Mouse (Mus musculus) hindbrain, postnatal 0 days (tissue): ENCODE measurements around the gene Tmem9. TPM values are rescaled to one million over a fixed set of nuclear protein-coding genes. Genes with fewer than 3 reads are reported as not detected.

Experiments used
- ATAC-seq: fragments of 200-750 bp; cut with Nextera tagmentation; 2 replicates; pipeline ENCODE4 v1.8.0; 2017; ENCODE audit warnings: mild to moderate bottlenecking, moderate TSS enrichment, moderate library complexity
- DNase-seq: peaks from one replicate; pipeline ENCODE4 v3.0.0-alpha.2; 2015; ENCODE audit warnings: low spot score
- H3K27ac ChIP-seq: fragments of 300-500 bp; sonication (generic); 2 replicates; pipeline ENCODE4 v1.5.1; 2014; ENCODE audit warnings: mild to moderate bottlenecking
- H3K27me3 ChIP-seq: fragments of 300-500 bp; sonication (generic); 2 replicates; pipeline ENCODE4 v1.6.1; 2014; ENCODE audit warnings: low read length, mixed read lengths; ENCODE audit not compliant: insufficient read depth
- H3K36me3 ChIP-seq: fragments of 300-500 bp; sonication (generic); 2 replicates; pipeline ENCODE4 v1.6.1; 2014; ENCODE audit warnings: low read length, mixed read lengths; ENCODE audit not compliant: insufficient read depth
- H3K4me1 ChIP-seq: fragments of 300-500 bp; sonication (generic); 2 replicates; pipeline ENCODE4 v1.6.1; 2014; ENCODE audit warnings: antibody characterized with exemption, low read length, mixed read lengths; ENCODE audit not compliant: insufficient read depth
- H3K4me2 ChIP-seq: fragments of 300-500 bp; sonication (generic); 2 replicates; pipeline ENCODE4 v1.6.1; 2014; ENCODE audit warnings: low read depth, mild to moderate bottlenecking, low read length, moderate library complexity, mixed read lengths
- H3K4me3 ChIP-seq: fragments of 300-500 bp; sonication (generic); 2 replicates; pipeline ENCODE4 v1.5.1; 2014; ENCODE audit warnings: low read length
- H3K9ac ChIP-seq: fragments of 300-500 bp; sonication (generic); replicated peaks from 2 replicates; pipeline ENCODE4 v1.6.1; 2014; ENCODE audit warnings: mild to moderate bottlenecking, low read length, moderate library complexity, mixed read lengths
- H3K9me3 ChIP-seq: fragments of 300-500 bp; sonication (generic); 2 replicates; pipeline ENCODE4 v1.6.1; 2016; ENCODE audit warnings: low read length, mixed read lengths
- CTCF ChIP-seq: IDR thresholded peaks from 2 replicates; pipeline ENCODE4 v1.5.1; 2016; ENCODE audit warnings: antibody characterized with exemption, control low read depth, low read depth
- WGBS: fragments of 180-500 bp; shearing (Covaris S2); extraction: QIAGEN DNeasy Blood & Tissue Kit; methylation state at CpG from one replicate; pipeline ENCODE4 v1.1.7; 2014; 5-methylcytosine and 5-hydroxymethylcytosine counted together
- polyA plus RNA-seq: library from polyadenylated mRNA; unstranded; fragments of >200 nt; fragmentation: Nextera tagmentation; extraction: Ambion mirVana; gene quantifications from 2 replicates; pipeline ENCODE4 v1.2.1, GENCODE M21; 2015
- total RNA-seq: library from RNA; depleted of rRNA; stranded (reverse); fragments of >200 nt; gene quantifications from 2 replicates; pipeline ENCODE4 v1.2.3, GENCODE M21; 2014

The Tmem9 gene
- total and polyA plus RNA-seq, 2 experiments from 2014 or later, result 166 to 195 TPM

DNA sequence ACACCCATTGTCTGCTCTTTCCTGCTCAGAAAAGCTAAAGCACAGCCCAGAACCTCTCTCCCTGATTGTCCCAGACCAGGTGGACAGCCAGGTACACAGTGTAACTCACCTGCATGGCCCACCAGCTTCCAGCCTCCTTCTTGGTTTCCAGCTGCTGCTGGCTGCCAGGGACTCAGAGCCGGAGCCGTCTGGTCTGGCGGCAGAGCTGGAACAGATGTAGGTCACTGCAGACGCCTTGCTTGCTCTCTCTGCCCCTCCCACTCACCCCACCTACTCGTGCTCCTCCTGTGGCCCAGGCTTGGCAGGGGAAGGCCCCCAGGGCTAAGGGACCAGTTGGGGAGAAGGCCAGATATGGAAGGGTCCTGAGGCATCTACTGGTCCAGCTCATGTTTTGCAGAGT is 23.8 kb upstream of the Tmem9 start:
- no peak overlapping the region for H3K4me2 ChIP-seq
- no peak overlapping the region for H3K9ac ChIP-seq
- H3K4me3 ChIP-seq, result no peak overlapping the region
- no peak for TF ChIP-seq CTCF
- no peaks in the 10 kb centered on the region for H3K36me3 ChIP-seq
- H3K4me1 ChIP-seq, result no peaks in the 10 kb centered on the region
- DNase-seq (no peak), ATAC-seq (no peak)
- WGBS, result 47% methylated on average over 5 of the region's 5 CpGs
- no peaks in the 10 kb centered on the region for H3K9me3 ChIP-seq
- no peaks in the 10 kb centered on the region for H3K27me3 ChIP-seq
- H3K27ac ChIP-seq, result no peak overlapping the region

DNA sequence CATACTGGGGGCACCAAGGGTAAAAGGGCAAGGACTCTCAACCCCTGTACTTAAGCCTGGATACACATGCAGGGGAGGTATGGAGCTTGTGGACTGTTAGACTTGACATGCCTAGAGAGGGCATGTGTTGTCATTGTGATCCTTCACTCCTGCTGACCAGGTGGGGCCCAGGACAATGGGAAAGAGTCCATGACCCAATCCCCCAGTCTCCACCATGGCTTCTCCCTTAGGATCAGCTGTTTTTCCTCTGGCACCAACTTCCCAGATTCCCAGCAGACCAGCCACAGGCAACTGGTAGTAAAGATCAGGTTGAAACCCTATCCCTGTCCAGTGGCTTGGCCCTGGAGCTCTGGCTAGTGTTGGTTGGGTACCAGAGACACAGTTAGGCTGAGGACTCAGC is 18.1 kb upstream of the Tmem9 start:
- H3K4me2 ChIP-seq, result no peak overlapping the region
- H3K9ac ChIP-seq, result no peak overlapping the region
- H3K36me3 ChIP-seq, result no peaks in the 10 kb centered on the region
- no peak overlapping the region for H3K27ac ChIP-seq
- DNase-seq (no peak), ATAC-seq (no peak)
- H3K4me1 ChIP-seq, result no peaks in the 10 kb centered on the region
- no peaks in the 10 kb centered on the region for H3K27me3 ChIP-seq
- no peaks in the 10 kb centered on the region for H3K9me3 ChIP-seq
- H3K4me3 ChIP-seq, result no peak overlapping the region
- TF ChIP-seq CTCF, result no peak

- DNase-seq (peak; percentile 9), ATAC-seq (no peak)
- Histone ChIP-seq H3K9me3 (no peaks in the 10 kb centered on the region), H3K27me3 (no peaks in the 10 kb centered on the region), H3K4me1 (no peaks in the 10 kb centered on the region), H3K9ac (no peak overlapping the region), H3K4me2 (no peak overlapping the region), H3K4me3 (no peak overlapping the region), H3K27ac (no peak overlapping the region), H3K36me3 (no peaks in the 10 kb centered on the region)
- WGBS, result 73% methylated on average over 4 of the region's 4 CpGs
- no peak for TF ChIP-seq CTCF
Measured at GRCm38 (mm10) chr1:135993470-135993869, 14.5 kb upstream of the Tmem9 start.

DNA sequence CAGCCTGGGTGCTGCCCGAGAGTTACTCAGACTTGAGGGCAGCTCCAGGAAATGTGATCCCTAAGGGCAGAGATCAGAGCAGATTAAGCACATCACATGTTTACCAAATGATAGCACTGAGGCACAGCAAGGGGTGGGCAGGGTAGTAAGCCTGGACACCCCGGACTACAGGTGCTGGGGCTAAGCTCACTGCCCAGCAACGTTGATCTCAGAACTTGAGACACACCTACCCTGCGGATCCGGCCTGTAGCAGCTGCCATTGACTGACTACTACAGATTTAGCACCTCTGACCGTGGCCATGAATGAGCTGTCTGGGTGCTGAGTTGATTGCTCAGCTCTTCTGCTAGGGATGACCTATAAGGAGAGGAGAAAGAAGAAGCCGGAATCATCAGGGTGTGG is 10.4 kb upstream of the Tmem9 start:
- Histone ChIP-seq H3K9ac (no peak overlapping the region), H3K36me3 (no peaks in the 10 kb centered on the region), H3K9me3 (no peaks in the 10 kb centered on the region), H3K4me1 (no peaks in the 10 kb centered on the region), H3K4me2 (no peak overlapping the region), H3K4me3 (no peak overlapping the region), H3K27ac (no peak overlapping the region), H3K27me3 (no peaks in the 10 kb centered on the region)
- TF ChIP-seq CTCF, result no peak
- no peak for ATAC-seq
- DNase-seq, result no peak
- 73% methylated on average over 7 of the region's 7 CpGs for WGBS

DNA sequence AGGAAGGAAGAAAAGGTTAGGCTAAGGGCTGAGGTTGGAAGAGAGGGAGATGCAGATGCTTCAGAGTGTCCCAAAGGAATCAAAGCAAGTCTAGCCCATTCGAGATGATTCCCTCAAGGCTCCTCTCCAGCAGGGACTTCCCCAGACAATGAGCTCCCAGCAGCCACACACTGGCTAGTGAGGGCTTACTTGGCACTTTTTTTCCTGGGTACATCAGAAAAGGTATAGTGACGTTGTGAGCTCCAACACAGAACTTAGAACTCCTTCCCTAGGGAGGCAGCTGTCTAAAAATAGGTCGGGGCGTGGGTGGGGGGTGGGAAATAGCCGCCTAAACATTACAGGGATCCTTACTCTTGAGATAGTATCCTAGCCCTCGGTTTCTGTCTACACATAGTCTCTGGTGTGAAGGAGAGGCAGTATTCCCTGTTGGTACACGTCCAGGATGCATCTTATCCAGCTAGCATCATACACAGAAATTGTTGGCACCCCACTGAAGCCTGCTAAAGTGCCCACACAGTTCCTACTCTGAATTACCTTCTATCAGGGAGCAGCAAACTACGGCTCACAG is 8.1 kb upstream of the Tmem9 start:
- DNase-seq, result no peak
- 62% methylated on average over 8 of the region's 8 CpGs for WGBS
- no peaks in the 10 kb centered on the region for H3K4me1 ChIP-seq
- H3K27me3 ChIP-seq, result no peaks in the 10 kb centered on the region
- ATAC-seq, result no peak
- H3K9ac ChIP-seq, result no peak overlapping the region
- no peaks in the 10 kb centered on the region for H3K36me3 ChIP-seq
- no peaks in the 10 kb centered on the region for H3K9me3 ChIP-seq
- no peak for TF ChIP-seq CTCF
- no peak overlapping the region for H3K27ac ChIP-seq
- no peak overlapping the region for H3K4me2 ChIP-seq
- no peak overlapping the region for H3K4me3 ChIP-seq

DNA sequence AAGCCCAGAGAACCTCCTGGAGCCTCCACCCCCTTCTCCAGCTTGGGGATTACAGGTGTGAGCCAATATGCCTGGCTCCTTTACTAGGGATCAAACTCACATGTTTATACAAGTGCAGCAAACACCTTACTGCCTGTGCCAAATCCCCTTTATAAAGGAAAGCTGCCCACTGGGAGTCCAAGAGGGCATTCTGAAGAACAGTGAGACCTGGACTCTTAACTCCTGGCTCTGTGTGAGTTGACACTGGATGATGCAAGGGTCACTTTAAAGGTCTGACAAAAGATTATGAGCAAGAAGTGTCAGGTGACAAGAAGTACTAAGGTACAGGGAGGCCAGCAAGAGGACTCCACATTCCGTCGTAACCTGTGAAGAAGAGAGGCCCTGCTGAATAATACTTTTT is 6.5 kb upstream of the Tmem9 start:
- Histone ChIP-seq H3K9ac (no peak overlapping the region), H3K4me1 (no peaks in the 10 kb centered on the region), H3K36me3 (no peaks in the 10 kb centered on the region), H3K9me3 (no peaks in the 10 kb centered on the region), H3K4me2 (no peak overlapping the region), H3K27me3 (no peaks in the 10 kb centered on the region), H3K4me3 (no peak overlapping the region), H3K27ac (no peak overlapping the region)
- no peak for ATAC-seq
- no peak for TF ChIP-seq CTCF
- 87% methylated on average over 2 of the region's 2 CpGs for WGBS
- no peak for DNase-seq

- Histone ChIP-seq H3K4me3 (peak within 1 kb of the TSS; percentile 38), H3K9ac (peak within 1 kb of the TSS; percentile 39; the same call in 1 of the 2 replicates), H3K9me3 (no peaks in the 10 kb centered on the region), H3K4me1 (peaks cover 7% of the 10 kb centered on the region; the same call in 1 of the 2 replicates), H3K27ac (no peak within 1 kb of the TSS), H3K36me3 (no peaks in the 10 kb centered on the region), H3K4me2 (peak within 1 kb of the TSS; percentile 81), H3K27me3 (no peaks in the 10 kb centered on the region)
- TF ChIP-seq CTCF, result no peak
- WGBS, result 83% methylated on average over 3 of the region's 3 CpGs
- DNase-seq (no peak), ATAC-seq (no peak)
Measured at GRCm38 (mm10) chr1:136006292-136006748, 1.6 kb upstream of the Tmem9 start, which contains the start of gene Igfn1. Gene Igfn1, minus strand, starts transcription at chr1:136006342.
